Mouse (Mus musculus) adrenal gland, postnatal 36 days (tissue): ENCODE data around the gene Des. TPM values are rescaled to one million over a fixed set of nuclear protein-coding genes. Genes with fewer than 3 reads are reported as not detected.

Source experiments
- DNase-seq, 2 experiments: peaks; one replicate each; pipeline ENCODE4 v3.0.0; 2021; ENCODE audit warnings: mixed read lengths in 1 of 2
- total RNA-seq, 2 experiments: library from RNA; stranded (reverse); gene quantifications; 2 replicates each; pipeline ENCODE4 v1.2.3; 2021

Des gene
- total RNA-seq, 2 experiments from 2014 or later, result 18.6 to 19.5 TPM

DNA sequence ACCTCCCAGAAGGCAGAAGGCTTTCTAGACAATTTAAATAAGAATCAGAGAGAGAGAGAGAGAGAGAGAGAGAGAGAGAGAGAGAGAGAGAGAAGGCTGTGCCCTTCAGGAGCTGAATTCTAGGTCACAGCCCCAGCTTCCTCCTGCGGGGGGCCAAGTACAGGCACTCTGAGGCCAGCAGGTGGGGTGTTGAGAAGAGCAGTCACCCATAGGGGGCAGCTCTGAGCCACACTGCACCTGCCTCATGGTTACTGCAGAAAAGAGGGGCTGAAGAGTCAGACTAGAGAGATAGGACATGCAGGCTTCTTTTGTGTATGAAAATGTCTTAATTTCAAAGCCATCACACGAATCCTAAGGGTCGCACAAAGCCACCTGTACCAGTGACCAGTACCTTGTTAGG, 53.6 kb downstream of the Des start:
- peak; percentile 24 to 47 for DNase-seq

Other genes with a start within 250 kb of the Des start
- gene Nhej1, start 235.1 kb upstream of the Des start, total RNA-seq, result 1 to 10 TPM; 7.1 to 7.9 TPM
- gene Slc23a3, start 226.4 kb upstream of the Des start, total RNA-seq, result under 1 TPM; 0.16 to 0.46 TPM
- gene Cnppd1, start 217.6 kb upstream of the Des start, total RNA-seq, result 10 to 100 TPM; 38.0 TPM
- gene Retreg2, start 217.6 kb upstream of the Des start, total RNA-seq, result 10 to 100 TPM; 81.4 to 95.7 TPM
- gene Zfand2b, start 191.7 kb upstream of the Des start, total RNA-seq, result 10 to 100 TPM; 30.2 to 35.1 TPM
- 10 to 100 TPM; 24.9 to 33.9 TPM for gene Abcb6, start 179.9 kb upstream of the Des start, total RNA-seq
- gene Ankzf1, start 168.2 kb upstream of the Des start, total RNA-seq, result 10 to 100 TPM; 13.7 to 16.8 TPM
- gene Atg9a, start 168.1 kb upstream of the Des start, total RNA-seq, result 10 to 100 TPM; 38.0 to 43.7 TPM
- gene Glb1l, start 149.5 kb upstream of the Des start, total RNA-seq, result 10 to 100 TPM; 20.2 to 22.2 TPM
- gene Stk16, start 149.5 kb upstream of the Des start, total RNA-seq, result 100 to 1,000 TPM in 1 of 2 experiments, 10 to 100 TPM in 1; 94.9 to 125 TPM
- 10 to 100 TPM; 26.0 to 70.0 TPM for gene Tuba4a, start 140.5 kb upstream of the Des start, total RNA-seq
- gene A630095N17Rik, start 128.2 kb upstream of the Des start, total RNA-seq, result not detected
- 100 to 1,000 TPM in 1 of 2 experiments, 10 to 100 TPM in 1; 67.9 to 138 TPM for gene Dnajb2, start 123.9 kb upstream of the Des start, total RNA-seq
- 10 to 100 TPM; 38.2 to 54.2 TPM for gene Ptprn, start 95.8 kb upstream of the Des start, total RNA-seq
- gene Resp18, start 81.9 kb upstream of the Des start, total RNA-seq, result 100 to 1,000 TPM in 1 of 2 experiments, 10 to 100 TPM in 1; 90.7 to 118 TPM
- gene Dnpep, start 42.3 kb upstream of the Des start, total RNA-seq, result 100 to 1,000 TPM in 1 of 2 experiments, 10 to 100 TPM in 1; 88.1 to 112 TPM
- gene Speg, start 15.0 kb downstream of the Des start, total RNA-seq, result 10 to 100 TPM in 1 of 2 experiments, 1 to 10 TPM in 1; 9.8 to 10.8 TPM
- 10 to 100 TPM; 58.7 to 72.1 TPM for gene Gmppa, start 75.6 kb downstream of the Des start, total RNA-seq
- 1 to 10 TPM; 3.1 to 4.8 TPM for gene Asic4, start 90.1 kb downstream of the Des start, total RNA-seq
- 10 to 100 TPM; 55.3 to 63.1 TPM for gene Chpf, start 119.0 kb downstream of the Des start, total RNA-seq
- 1 to 10 TPM; 2.6 to 4.1 TPM for gene Tmem198, start 119.2 kb downstream of the Des start, total RNA-seq
- gene Obsl1, start 146.1 kb downstream of the Des start, total RNA-seq, result 10 to 100 TPM; 59.8 to 67.4 TPM
- 10 to 100 TPM; 21.8 to 34.7 TPM for gene Inha, start 146.7 kb downstream of the Des start, total RNA-seq
- 10 to 100 TPM; 16.6 to 20.6 TPM for gene Stk11ip, start 161.2 kb downstream of the Des start, total RNA-seq
- gene Slc4a3, start 185.9 kb downstream of the Des start, total RNA-seq, result 100 to 1,000 TPM in 1 of 2 experiments, 10 to 100 TPM in 1; 99.2 to 120 TPM